Mouse (Mus musculus): ENCODE results near the gene Tomm40l. TPM values are rescaled to one million over a fixed set of nuclear protein-coding genes. Genes with fewer than 3 reads are reported as not detected.

Tomm40l gene
- polyA plus RNA-seq, 1 experiment from 2014 or later = 6.6 TPM

DNA sequence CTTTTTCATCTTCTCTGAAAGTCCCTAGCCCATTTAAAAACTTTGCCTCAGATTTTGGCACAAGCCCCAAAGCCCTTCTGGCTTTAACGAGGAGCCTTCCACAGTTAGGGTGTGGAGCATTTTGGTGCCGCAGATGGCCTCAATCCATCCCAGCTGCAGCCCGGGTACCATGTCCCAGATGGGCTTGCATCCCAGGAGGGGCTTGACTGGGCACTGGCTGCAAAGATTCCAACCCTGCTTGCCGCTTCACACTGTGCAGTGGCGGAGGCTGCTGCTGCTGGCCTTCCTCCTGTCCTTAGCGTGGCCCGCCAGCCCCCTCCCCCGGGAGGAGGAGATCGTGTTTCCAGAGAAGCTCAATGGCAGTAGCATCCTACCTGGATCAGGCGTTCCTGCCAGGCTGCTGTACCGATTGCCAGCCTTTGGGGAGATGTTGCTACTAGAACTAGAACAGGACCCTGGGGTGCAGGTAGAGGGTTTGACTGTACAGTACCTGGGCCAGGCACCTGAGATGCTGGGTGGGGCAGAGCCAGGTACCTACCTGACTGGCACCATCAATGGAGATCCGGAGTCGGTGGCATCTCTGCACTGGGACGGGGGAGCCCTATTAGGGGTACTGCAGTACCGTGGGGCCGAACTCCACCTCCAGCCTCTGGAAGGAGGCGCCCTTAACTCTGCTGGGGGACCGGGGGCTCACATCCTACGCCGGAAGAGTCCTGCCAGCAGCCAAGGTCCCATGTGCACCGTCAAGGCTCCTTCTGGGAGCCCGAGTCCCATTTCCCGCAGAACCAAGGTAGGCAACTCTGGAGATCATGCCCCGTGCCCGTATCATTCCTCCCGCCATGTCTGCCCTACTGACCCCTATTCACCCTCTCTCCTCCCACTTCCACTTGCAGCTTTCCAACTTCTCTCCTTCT lies 28.6 kb upstream of the Tomm40l start, which contains the start of gene Ndufs2:
Gene Ndufs2 (minus strand): TSS at position 709 of the 914 bp plus-strand sequence.
- ATAC-seq = no peak
- no peak for DNase-seq
- Histone ChIP-seq H3K27ac (ENCODE audit: low read depth) (0 out of 2 replicates have a peak within 1 kb of the TSS, but pooled peaks have one; percentile 11), H3K4me3 (ENCODE audit: low read depth, low read length) (peak within 1 kb of the TSS; percentile 35), H3K4me2 (ENCODE audit: low read depth, low read length) (peak within 1 kb of the TSS; percentile 49), H3K27me3 (ENCODE audit: insufficient read depth, low read length) (peaks cover 16% of the 10 kb centered on the region; the same call in 1 of the 2 replicates), H3K9me3 (ENCODE audit: low read length) (no peaks in the 10 kb centered on the region), H3K4me1 (ENCODE audit: insufficient read depth) (peaks cover 15% of the 10 kb centered on the region), H3K36me3 (replicated peaks; ENCODE audit: insufficient read depth, low read length) (no peaks in the 10 kb centered on the region), H3K9ac (replicated peaks) (peak within 1 kb of the TSS; percentile 16; the same call in 1 of the 2 replicates)
- TF ChIP-seq CTCF (IDR thresholded peaks at IDR 0.05; ENCODE audit: low read depth) = no peak
- TF ChIP-seq EP300 (IDR thresholded peaks at IDR 0.05; ENCODE audit: low read depth) = no peak
- WGBS (ENCODE audit: insufficient replicate concordance) = 37% methylated on average over 26 of the region's 26 CpGs

- DNase-seq = no peak
- no peaks in the 10 kb centered on the region; the same call in 1 of the 2 replicates for H3K36me3 ChIP-seq (replicated peaks; ENCODE audit: insufficient read depth, low read length)
- H3K27me3 ChIP-seq (ENCODE audit: insufficient read depth, low read length) = peaks cover 16% of the 10 kb centered on the region; the same call in 1 of the 2 replicates
- no peaks in the 10 kb centered on the region for H3K9me3 ChIP-seq (ENCODE audit: low read length)
- H3K4me3 ChIP-seq (ENCODE audit: low read depth, low read length) = peak within 1 kb of the TSS; percentile 35
- peak within 1 kb of the TSS; percentile 49 for H3K4me2 ChIP-seq (ENCODE audit: low read depth, low read length)
- H3K27ac ChIP-seq (ENCODE audit: low read depth) = 0 out of 2 replicates have a peak within 1 kb of the TSS, but pooled peaks have one; percentile 44
- no peak for ATAC-seq
- TF ChIP-seq CTCF (IDR thresholded peaks at IDR 0.05; ENCODE audit: low read depth) (no peak), EP300 (IDR thresholded peaks at IDR 0.05; ENCODE audit: low read depth) (no peak)
- peaks cover 21% of the 10 kb centered on the region for H3K4me1 ChIP-seq (ENCODE audit: insufficient read depth)
- 0 out of 2 replicates have a peak within 1 kb of the TSS, but pooled peaks have one; percentile 16 for H3K9ac ChIP-seq (replicated peaks)
- 37% methylated on average over 4 of the region's 5 CpGs for WGBS (ENCODE audit: insufficient replicate concordance)
Measured at GRCm38 (mm10) chr1:171249913-171250600, 27.7 kb upstream of the Tomm40l start, which contains the start of gene Adamts4. Gene Adamts4 (plus strand): TSS chr1:171250421.

- TF ChIP-seq EP300 (IDR thresholded peaks at IDR 0.05; ENCODE audit: low read depth) (no peak), CTCF (IDR thresholded peaks at IDR 0.05; ENCODE audit: low read depth) (no peak)
- no peaks in the 10 kb centered on the region for H3K9me3 ChIP-seq (ENCODE audit: low read length)
- H3K36me3 ChIP-seq (replicated peaks; ENCODE audit: insufficient read depth, low read length) = peaks cover 4% of the 10 kb centered on the region
- no peak for ATAC-seq
- H3K27ac ChIP-seq (ENCODE audit: low read depth) = peak overlapping the region; percentile 81
- 39% methylated on average over 3 of the region's 3 CpGs for WGBS (ENCODE audit: insufficient replicate concordance)
- H3K9ac ChIP-seq (replicated peaks) = no peak overlapping the region
- DNase-seq = no peak
- H3K4me3 ChIP-seq (ENCODE audit: low read depth, low read length) = no peak overlapping the region
- peaks cover 16% of the 10 kb centered on the region; the same call in 1 of the 2 replicates for H3K27me3 ChIP-seq (ENCODE audit: insufficient read depth, low read length)
- peaks cover 21% of the 10 kb centered on the region for H3K4me1 ChIP-seq (ENCODE audit: insufficient read depth)
- H3K4me2 ChIP-seq (ENCODE audit: low read depth, low read length) = no peak overlapping the region
Measured at GRCm38 (mm10) chr1:171248386-171249226, 26.3 kb upstream of the Tomm40l start.

- Histone ChIP-seq H3K9ac (replicated peaks) (peak overlapping the region; percentile 65), H3K4me1 (ENCODE audit: insufficient read depth) (peaks cover 21% of the 10 kb centered on the region), H3K4me3 (ENCODE audit: low read depth, low read length) (peak overlapping the region; percentile 70), H3K36me3 (replicated peaks; ENCODE audit: insufficient read depth, low read length) (peaks cover 7% of the 10 kb centered on the region), H3K4me2 (ENCODE audit: low read depth, low read length) (peak overlapping the region; percentile 97), H3K27ac (ENCODE audit: low read depth) (peak overlapping the region; percentile 81), H3K27me3 (ENCODE audit: insufficient read depth, low read length) (peaks cover 16% of the 10 kb centered on the region; the same call in 1 of the 2 replicates), H3K9me3 (ENCODE audit: low read length) (no peaks in the 10 kb centered on the region)
- ATAC-seq (no peak), DNase-seq (no peak)
- no peak for TF ChIP-seq EP300 (IDR thresholded peaks at IDR 0.05; ENCODE audit: low read depth)
- no peak for TF ChIP-seq CTCF (IDR thresholded peaks at IDR 0.05; ENCODE audit: low read depth)
- WGBS (ENCODE audit: insufficient replicate concordance) = 25% methylated on average over 4 of the region's 4 CpGs
Measured at GRCm38 (mm10) chr1:171247916-171248315, 25.6 kb upstream of the Tomm40l start.

- H3K4me2 ChIP-seq (ENCODE audit: low read depth, low read length) = peak overlapping the region; percentile 97
- TF ChIP-seq EP300 (IDR thresholded peaks at IDR 0.05; ENCODE audit: low read depth) (no peak), CTCF (IDR thresholded peaks at IDR 0.05; ENCODE audit: low read depth) (no peak)
- H3K9ac ChIP-seq (replicated peaks) = peak overlapping the region; percentile 65
- WGBS (ENCODE audit: insufficient replicate concordance) = 8% methylated on average over 13 of the region's 13 CpGs
- H3K27ac ChIP-seq (ENCODE audit: low read depth) = peak overlapping the region; percentile 81
- peaks cover 11% of the 10 kb centered on the region for H3K36me3 ChIP-seq (replicated peaks; ENCODE audit: insufficient read depth, low read length)
- peaks cover 16% of the 10 kb centered on the region; the same call in 1 of the 2 replicates for H3K27me3 ChIP-seq (ENCODE audit: insufficient read depth, low read length)
- peaks cover 21% of the 10 kb centered on the region for H3K4me1 ChIP-seq (ENCODE audit: insufficient read depth)
- H3K9me3 ChIP-seq (ENCODE audit: low read length) = no peaks in the 10 kb centered on the region
- no peak for DNase-seq
- peak overlapping the region; percentile 70 for H3K4me3 ChIP-seq (ENCODE audit: low read depth, low read length)
- peak; percentile 6 for ATAC-seq
Measured at GRCm38 (mm10) chr1:171247453-171247841, 25.1 kb upstream of the Tomm40l start.

All from liver, postnatal 0 days (tissue).